ENCODE assay signal across 1 mouse cellular context in the genomic region with DNA sequence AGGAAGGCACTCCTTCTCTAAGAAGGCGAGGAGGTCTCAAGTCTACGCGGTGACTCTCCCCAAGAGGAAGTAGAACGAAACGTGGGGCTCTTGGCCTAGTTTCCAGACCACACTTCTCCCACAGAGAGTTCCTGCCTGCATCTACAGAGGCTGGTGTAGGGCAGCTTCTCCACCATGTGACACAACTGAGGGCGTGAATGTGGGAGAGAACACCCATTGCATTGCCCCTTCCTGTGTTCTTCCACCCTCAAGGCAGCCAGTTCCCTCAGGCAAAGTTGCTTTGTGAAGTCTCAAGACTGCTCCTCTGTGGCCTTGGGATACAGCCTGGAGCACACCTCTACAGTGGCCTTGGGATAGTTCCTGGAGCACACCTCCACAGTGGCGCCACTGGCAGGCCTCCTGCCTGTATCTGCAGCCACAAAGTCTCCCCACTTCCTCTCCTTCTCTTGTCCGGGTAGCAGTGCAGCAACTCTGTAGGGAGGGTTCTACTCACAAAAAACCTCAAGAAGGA.
TF ChIP-seq lines count a peak whose summit lies in the region.

No protein-coding gene starts in this region.

TF ChIP-seq in myocyte, 11 proteins besides CTCF, POLR2A, EP300 and RAD21 (continued from another document):
- TF ChIP-seq TCF3 (IDR thresholded peaks at IDR 0.05; ENCODE audit: insufficient read length, low read depth), result no peak
TF ChIP-seq in myocyte: peak in this region for 0.
